Mouse (Mus musculus): ENCODE results near the gene Adam19.

GRCm38 (mm10) chr11:46092121-46092520 lies 36.3 kb downstream of the Adam19 start:
- TF ChIP-seq CTCF (IDR thresholded peaks at IDR 0.05; ENCODE audit: low read depth): no peak
- TF ChIP-seq EP300 (optimal IDR thresholded peaks at IDR 0.05): no peak
